Mouse (Mus musculus): ENCODE measurements at regions not wholly inside any gene's neighbourhood (a gene's known extent, or its start where the extent isn't known, plus 50 kb on each side); places are given as distances from the start of the nearest gene placed in this dataset.

DNA sequence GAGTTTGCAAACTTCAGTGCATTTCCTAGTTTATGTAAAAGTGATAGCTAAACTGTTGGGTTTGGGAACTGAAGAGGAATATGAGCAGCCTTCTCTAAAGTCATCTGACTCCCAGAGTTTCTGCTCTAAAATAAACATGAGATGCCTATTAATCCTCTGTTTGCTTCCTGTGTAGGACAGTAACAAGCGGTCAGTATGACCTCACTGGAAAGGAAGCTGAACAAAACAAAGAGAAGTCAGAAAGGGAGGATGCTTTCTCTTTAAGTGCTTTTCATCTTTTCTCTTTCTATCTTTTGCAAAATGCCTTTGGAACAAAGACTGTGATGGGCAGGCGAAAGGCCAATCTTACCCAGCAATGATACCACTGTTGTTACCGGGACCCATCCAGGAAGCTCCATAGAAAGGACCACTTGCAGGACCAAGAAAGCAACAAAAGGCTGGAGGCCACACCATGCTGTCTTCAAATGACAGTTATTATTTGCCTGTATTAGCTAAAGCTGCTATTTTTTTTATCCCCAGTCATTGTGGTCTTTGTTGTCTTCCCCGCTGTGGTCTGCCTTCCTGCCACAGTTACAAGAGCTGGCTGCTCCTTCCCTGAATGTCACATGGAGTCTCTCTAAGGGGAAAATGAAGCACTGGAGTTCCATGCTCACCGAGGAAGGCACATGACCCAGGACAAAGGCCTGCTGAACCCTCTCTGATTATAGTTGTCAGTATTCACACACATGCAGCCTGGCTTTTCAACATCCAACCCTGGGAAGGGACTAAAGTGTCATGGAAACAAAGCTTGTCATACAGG, 253.4 kb downstream of the Galc start:
- TF ChIP-seq CTCF (conservative IDR thresholded peaks at IDR 0.05; ENCODE audit: insufficient read depth, insufficient read length, low read depth, low read length) (no peak), POLR2A (IDR thresholded peaks at IDR 0.05; ENCODE audit: low read depth, low read length) (no peak)
